Mouse (Mus musculus) CD4-positive helper T cell, adult 2 months (primary cell): ENCODE measurements around the gene Car5a.

Source experiments
- DNase-seq: peaks from one replicate; pipeline ENCODE4 v3.0.0-alpha.2; 2012; ENCODE audit warnings: low read depth, missing footprints, low spot score

Car5a gene

DNA sequence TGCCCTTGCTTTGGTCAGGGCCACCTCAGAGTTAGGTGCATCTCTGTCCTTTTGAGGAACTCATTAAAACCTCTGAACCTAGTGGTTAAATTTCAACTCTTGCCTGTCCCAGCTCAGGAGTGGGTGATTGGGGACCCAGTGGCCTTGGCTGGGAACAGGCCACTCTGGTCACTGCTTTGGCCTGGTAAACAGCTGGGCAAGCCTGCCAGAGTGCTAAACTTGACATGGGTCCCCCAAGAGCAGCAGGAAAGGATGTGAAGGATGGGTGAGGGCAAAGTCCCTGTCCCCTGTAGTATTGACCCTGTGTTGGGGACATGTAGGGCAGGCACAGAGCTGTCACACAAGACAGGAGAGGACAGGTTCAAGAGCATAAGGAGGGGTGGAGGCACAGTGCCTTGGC, at the start of gene Car5a:
TSS of gene Car5a (minus strand) at position 74 of the 400 bp plus-strand sequence.
- DNase-seq: no peak

DNA sequence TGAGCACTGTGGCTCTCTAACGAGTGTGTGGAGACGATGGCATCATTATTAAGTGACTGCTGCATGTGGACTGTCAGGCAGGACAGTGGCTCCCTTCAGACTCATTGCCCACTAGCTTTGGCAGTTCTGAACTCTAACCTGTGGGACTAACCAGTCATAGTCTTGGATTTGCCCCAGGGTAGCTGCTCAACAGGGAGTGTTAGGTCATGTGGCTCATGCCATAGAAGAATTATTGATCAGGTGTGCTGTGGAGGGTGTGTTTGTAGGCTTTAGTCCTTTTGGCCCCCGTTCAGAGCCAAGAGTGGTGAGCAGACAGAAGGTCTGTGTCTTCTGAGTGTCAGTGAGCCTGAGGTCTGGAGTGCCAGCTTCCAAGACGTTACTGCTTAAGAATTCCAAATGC, 48.2 kb upstream of the Car5a start:
- no peak for DNase-seq

DNA sequence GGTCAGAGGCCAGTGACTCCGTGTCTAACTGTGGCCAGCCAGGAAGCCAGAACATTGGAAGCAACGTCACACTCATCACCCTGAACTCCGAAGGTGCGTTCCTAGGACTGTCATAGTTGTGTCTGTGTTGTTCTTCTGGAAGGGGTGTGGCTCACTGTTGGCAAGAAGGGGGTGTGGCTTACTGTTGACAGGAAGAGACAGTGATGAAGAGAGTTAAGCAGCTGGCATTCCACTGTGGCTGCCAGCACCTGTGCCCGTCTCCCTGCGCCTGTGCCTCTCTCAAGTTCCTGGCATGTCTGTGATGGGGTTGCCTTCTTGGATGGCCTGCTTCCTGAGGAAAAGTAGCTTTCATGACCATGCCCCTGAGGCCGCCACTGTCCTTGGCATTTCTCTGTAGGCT, 46.9 kb upstream of the Car5a start:
- no peak for DNase-seq

DNA sequence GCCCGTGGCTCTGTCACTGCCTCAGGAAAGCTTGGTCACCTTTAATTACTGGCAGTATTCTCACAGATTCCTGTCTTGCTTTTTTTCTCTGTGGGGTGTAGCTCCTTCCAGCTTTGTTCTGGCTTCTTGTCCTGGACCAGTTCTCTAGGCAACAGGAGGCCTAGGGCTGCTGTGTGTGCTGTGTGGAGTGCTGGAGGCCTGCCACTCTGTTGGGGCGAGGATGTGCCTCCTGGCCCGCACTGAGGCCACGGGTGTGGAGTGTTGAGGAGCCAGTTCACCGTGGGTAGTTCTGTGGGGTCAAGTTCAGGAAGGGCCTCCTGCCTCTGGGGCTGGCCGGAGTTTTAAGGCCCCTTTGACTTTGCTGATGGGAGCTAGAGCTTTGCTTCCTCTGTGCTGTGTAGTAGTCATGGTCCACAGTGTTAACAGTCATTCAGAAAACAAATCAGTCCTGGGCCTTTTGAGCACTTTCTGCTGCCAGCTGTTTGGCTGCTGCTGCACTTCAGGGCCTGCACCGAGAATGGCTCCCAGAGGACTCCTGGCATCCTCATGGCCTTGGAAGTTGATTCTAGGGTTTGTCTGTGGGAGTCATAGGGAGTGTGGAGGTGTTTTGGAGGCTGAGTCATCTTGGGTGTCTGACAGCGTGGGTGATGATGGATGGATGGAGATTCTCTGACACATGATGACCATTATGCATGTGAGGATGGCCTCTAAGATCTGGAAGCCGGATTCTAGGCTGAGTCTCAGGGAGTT, 46.0 kb upstream of the Car5a start:
- DNase-seq: no peak

DNA sequence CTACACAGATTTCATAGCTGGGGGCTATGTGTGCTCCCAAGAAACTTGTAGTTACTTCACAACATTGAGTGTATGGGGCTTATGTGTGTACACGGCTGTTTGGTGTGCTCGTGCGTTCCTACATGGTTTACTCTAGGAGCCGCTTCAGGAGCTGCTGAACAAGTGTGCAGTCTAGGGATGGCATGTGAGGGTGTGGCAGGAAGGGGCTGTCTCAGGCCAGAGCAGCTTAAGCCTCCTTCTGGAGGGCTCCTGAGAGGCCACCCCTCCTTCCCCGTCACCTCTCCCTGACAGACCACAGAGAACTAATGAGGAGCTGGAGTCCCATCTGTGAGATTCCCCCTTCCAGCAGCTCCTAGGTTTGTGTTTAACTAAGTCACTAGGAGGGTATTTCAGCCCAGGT, 43.2 kb upstream of the Car5a start:
- no peak for DNase-seq

DNA sequence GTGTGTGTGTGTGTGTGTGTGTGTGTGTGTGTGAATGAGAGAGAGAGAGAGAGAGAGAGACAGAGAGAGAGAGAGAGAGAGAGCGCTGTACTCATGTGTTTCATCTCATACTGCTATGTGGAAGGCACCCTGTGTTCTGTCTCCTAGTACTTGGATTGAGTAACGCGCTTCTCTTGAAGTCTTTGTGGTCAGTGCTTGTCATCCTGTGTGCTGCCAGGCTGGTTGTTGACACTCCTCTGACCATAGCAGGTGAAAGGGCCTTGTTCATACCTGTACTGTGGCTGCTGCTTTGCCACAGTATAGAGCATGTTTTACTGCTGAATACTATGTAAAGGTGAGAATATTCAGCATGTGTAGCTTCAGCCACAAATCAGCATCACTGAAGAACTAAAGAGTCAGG, 41.0 kb upstream of the Car5a start:
- DNase-seq: no peak

DNA sequence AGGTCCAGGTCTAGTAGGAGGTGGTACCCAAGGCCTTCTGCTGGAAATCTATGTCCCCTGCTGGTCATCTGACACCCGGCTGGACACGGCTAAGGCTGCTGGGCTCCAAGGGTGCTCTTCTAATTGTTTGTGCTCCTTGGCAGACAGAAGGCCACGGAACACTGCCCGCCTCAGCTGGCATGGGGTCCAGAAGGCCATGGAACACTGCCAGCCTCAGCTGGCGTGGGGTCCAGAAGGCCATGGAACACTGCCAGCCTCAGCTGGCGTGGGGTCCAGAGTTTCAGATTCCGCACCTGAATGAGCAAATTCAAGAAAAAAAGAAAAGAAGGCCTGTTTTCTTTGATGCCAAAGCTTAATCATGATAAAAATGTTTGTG, 36.8 kb upstream of the Car5a start:
- no peak for DNase-seq

DNA sequence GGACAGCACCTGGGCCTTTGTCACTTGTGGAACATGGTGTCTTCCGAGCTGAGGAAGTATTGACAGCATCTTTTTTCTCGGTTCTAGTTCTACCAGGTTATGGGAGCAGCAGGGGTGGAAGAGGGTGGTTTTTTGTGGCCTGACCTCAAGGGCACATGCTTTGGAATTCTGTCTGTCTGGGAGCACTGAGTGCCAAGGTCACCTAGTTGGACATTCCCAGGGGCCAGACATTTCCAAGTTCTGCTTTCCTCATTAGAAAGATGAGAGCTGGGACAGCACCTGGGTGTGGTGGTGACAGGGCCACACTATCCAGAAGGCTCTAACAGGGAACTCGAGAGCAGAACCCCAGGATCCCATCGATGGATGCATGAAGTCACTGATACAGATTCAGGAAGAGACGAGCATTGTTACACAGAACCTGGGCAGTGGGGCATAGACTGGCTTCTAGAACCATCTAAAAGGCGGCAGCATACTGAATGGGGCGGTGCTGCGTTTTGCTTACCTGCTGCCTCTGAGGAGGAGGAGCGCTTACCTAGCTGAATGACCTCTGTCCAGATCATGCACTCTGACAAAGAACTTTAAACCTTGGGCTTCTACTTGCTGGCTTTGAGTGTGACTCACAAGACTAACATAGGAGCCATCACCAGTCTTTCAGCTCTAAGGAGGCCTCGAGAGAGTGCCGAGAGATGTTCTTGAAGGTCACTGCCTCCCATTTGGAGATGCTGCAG, 36.3 kb upstream of the Car5a start:
- DNase-seq: no peak

DNA sequence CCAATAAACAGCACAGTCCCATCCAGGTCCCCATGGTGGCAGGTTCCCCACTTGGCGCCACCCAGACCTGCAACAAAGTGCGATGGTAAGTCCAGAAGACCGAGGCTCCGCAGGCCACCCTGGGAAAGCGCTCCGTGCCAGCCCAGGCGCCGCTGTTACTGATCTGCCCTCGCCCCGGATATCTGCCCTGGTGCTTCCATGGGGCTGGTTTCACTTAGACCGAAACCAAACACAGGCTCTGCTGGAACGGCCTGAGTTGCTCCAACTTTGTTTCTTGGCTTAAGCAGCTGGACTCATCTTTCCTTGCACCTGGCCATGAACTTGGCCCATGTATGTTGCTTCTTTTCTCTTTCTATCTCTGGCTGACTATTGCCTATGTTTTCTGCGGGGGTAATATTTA, 34.0 kb upstream of the Car5a start:
- DNase-seq: no peak

DNA sequence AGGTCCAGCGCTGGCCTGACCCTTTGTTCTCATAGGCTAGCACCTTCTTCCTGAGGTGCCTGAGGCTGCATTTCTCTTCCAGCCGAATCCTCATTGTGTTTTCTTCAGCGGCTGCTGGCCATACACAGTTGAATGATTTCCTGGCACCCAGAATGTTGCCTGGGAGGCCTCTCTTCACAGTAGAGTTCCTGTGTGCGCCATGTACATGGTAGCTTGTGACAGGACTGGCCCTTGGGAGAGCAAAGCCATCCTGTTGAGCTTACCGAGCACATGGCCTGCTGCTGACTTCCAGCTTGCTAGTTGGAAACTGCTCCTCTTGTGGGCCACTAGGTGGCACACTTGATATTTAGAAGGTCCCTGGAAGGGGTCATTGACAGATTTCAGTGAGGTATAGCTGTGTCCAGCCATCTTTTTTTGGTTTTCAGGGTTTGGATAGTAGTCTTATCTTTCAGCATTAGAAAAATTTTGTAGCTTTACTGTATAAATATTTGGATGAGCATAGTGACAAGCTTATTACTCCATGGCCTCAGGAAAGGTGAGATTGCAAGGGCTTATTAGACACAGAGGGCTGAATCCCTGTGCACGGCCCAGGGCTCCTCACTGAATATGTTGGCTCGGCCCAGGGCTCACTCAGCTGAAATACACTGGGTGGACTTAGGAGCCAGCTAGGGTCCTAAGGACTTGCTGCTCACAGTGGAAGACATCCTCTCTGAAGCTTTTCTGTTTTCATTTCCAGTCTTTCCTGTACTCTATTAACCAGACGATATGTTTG, 33.3 kb upstream of the Car5a start:
- DNase-seq: peak; percentile 41

DNA sequence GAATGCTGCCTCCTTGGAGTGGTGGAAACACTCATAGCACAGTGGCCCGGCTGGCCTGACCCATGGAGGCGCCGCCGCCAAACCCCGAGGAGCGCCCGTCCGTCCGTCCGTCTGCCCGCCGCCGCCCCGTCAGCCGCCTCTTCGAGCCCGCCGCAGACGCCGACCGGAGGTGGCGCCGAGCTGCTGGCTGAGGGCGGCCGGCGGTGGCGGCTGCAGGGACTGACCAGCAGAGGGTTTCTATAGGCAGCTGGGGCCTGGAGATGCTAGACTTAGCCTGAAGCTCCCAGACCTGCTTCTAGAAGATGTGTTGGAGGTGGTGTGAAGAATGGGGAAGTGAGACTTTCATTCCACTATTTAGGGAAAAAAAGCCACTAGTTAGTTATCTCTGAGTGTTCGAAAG, 29.2 kb upstream of the Car5a start:
- no peak for DNase-seq

DNA sequence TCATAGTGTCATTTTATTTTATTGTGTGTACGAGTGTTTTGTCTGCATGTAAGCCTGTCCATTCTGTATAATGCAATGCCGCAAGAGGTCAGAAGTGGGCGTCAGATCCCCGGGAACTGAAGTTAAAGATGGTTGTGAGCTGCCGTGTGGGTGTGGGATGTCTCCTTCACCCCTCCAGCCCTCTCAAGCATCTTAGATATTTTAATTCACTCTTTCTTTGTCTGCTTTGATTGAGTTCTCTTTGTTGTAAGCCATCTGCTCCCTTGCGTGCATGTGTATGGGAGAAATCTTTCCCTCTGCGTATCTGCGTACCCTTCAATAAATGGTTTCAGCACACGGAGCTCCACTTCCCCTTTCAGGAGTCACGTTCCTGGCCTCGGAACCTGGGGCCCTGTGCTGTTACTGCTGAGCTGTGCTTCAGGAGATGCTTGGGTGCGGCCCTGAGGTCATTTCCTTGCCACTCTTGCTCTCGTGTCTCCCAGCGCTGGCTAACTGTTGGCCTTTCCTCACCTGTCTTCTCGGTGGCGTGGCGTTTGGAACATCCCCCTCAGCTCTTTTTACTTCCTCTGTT, 26.9 kb upstream of the Car5a start:
- DNase-seq: no peak

DNA sequence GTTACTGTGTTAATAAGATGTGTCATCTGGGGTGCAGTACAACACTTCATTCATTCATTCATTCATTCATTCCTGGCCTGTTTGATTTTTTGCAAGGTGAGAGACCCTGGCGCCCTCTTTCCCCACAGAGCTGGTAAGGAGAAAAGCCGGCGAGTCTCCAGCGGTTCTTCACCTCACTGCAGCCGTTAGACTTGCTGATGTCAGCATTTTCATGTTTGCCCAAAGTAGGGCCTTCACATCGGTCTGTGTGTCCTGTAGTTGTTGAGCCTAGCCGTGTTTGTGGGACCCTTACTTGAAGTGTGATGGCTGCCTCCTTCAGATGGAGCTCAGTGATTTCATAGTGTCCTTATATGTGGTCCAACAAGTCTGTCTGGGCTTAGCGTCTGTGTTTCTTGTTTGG, 25.5 kb upstream of the Car5a start:
- no peak for DNase-seq

DNA sequence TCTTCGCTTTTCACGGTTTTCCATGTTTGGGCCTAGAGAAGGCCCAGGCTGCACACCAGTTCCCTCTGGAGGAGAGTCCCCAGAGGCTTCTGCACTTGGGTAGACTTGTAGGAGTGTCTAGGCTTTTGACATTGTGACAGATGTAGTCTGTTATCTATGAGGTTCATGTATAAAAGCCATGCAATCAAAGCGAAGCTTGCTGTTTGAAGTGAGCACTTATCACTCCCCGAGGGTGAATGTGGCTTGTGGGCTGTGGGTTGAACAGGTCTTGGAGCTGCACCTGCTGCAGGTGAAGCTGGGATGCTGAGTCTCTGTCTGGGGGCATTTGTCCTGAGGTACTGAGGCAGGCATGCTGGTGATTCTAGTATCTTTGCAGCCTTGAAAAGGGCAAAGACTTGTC, 23.8 kb upstream of the Car5a start:
- DNase-seq: no peak

DNA sequence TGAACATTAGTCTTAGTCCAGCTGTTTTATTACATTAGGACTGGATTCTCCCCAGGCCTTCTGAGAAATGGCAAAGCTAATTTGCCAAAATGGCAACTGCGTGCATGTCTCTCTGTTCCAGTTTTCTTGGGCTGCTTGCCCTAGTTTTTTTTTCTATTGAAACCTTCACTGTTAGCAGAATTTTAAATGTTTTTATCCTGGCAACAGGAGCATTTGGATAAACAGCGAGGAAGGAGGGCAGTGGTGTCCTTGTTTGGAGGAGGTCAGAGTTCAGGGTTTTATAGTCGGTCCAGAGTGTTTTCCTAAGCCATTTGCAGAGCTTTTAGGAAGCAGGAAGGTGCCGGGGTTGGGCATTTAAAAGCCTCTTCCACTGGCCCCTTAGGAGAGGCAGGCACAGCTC, 23.3 kb upstream of the Car5a start:
- DNase-seq: no peak

DNA sequence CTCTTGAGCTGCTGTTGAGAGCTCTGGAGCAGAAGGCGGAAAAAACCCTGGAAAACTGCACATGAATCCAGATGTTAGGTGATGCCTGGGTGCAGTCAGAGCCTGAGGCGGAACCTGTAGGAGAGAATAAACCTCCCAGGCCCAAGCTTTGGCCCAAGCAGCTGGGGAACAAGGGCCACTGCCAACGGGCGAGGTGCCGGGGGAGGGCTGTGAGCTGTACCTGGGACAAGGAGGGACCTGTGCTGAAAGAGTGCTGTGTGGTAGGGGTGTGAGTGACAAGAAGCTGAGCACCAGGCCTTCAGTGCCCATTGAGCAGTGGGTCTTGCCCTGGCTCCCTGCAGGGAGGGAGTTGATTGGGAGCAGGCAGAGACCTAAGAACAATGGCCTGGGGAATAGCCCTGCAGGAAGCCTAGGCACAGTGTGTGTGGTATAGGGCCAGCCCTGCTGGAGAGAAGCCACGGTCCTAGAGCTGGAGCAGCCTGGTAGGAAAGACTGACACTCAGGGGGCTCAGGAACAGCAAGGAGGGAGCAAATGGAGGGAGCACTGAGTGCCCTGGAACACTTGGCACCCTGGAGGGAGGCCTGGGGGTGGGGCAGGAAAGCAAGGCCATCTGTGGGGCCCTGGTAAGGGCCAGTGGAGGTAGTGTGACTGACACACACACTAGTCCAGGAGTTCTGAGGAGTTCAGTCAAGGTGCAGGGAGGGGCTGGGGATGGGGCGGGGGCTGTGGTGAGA, 22.2 kb upstream of the Car5a start:
- no peak for DNase-seq

DNA sequence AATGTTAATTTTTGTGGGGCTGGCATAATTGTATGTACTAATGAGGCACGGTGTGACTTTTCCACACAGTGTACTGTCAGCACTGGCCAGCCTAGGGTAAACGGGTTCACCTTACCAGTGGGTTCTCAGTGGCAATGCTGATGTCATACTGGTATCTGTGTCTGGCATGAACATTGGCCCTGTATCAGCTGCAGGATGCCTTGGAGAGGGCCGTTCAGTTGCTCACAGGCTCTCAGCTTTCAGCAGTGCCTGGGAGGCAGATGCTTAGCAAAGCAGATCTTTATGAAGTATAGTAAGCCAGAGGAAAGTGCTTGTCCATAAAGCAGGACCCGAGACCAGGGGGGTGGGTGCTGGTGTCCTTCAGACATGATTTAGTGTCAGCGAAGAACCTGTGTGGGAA, 21.4 kb upstream of the Car5a start:
- no peak for DNase-seq

DNA sequence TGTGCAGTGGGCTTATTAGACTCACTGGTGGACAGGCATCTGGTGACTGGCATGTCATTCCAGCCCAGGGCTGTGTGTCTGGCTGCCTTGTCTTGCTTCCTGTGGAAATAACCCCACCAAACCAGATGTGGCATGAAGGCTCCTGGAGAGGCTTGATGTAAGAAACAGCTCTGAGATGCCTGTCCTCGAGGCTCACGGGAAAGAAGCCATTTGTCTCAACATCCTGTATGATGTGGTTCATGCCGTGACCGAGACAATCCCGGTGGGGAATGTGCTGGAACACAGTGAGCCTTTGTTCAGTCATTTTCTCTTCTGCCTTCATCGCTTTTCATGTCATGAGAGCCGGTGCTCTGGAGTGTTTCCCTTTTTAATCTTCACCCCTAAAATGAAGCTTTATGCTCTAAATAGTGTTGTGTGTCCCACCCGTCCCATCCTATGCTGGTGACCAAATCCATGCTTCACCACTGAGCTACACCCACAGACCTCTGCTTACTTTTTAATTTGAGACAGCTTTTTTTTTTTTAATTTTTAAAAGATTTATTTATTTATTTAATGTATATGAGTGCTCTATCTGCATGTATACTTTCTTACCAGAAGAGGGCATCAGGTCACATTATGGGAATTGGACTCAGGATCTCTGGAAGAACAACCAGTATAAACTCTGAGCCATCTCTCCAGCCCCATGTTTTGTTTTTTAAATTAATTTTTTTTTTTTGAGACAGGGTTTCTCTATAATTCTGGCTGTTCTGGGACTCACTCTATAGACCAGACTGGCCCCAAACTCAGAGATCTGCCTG, 20.2 kb upstream of the Car5a start:
- DNase-seq: peak; percentile 30

DNA sequence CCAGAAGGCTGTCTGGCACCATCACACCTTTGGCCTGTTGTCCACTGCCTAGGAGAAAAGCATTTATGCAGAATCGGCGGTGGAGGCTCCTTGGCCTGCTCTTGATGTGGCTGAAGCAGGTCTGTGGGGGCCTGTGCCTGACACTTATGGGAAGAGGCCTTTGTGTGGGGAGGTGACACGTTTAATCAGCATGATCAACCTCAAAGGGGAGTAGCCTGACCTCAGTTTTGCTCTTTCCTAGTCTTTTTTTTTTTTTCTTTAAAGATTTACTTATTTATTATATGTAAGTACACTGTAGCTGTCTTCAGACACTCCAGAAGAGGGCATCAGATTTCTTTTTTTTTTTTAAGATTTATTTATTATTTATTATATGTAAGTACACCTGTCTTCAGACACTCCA, 18.2 kb upstream of the Car5a start:
- DNase-seq: peak; percentile 47

DNA sequence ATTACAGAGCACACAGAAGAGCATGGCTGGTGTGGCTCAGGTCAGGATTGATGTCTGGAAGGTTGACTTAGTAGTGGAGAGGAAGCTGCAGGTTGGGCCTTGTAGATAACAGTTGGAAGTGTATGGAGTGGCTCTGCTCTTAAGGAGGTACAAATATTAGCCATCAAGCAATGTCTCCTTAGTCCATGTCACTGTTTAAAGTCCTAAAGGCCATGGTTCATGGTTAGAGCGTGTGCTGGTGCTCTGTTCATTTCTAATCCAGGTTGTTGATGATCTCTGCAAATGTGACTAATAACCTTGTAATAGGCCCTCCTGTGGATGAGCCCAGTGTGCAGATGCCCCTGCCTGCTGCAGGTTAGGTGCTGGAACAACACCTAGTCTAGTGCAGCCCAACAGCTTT, 13.7 kb upstream of the Car5a start:
- no peak for DNase-seq
